Mouse (Mus musculus) myocyte (in vitro differentiated cells): ENCODE results near the gene Surf4. TPM values are rescaled to one million over a fixed set of nuclear protein-coding genes. Genes with fewer than 3 reads are reported as not detected.
A peak's percentile ranks its signal among the peaks of the same experiment; 100 is the strongest.

Source experiments
- H3K27me3 ChIP-seq: one replicate; pipeline ENCODE4 v1.6.1; 2011; ENCODE audit not compliant: control insufficient read depth, insufficient read depth, insufficient read length
- H3K36me3 ChIP-seq: one replicate; pipeline ENCODE4 v1.6.1; 2011; ENCODE audit not compliant: control insufficient read depth, insufficient read depth
- H3K4me2 ChIP-seq: one replicate; pipeline ENCODE4 v1.6.1; 2011; ENCODE audit warnings: low read depth, control low read depth
- H3K4me3 ChIP-seq: one replicate; pipeline ENCODE4 v1.5.1; 2011; ENCODE audit warnings: mild to moderate bottlenecking, control low read depth, moderate library complexity
- H3K79me2 ChIP-seq: one replicate; pipeline ENCODE4 v1.6.1; 2011; ENCODE audit not compliant: control insufficient read depth, insufficient read depth
- H3ac ChIP-seq: one replicate; pipeline ENCODE4 v1.6.1; 2011; ENCODE audit not compliant: control insufficient read depth, insufficient read length
- CEBPB ChIP-seq: IDR thresholded peaks from 2 replicates; pipeline ENCODE4 v1.6.1; 2011; ENCODE audit warnings: mild to moderate bottlenecking, moderate library complexity; ENCODE audit not compliant: poor library complexity, insufficient read depth, severe bottlenecking
- E2F4 ChIP-seq: IDR thresholded peaks from one replicate; pipeline ENCODE4 v1.6.1; 2011; ENCODE audit warnings: mild to moderate bottlenecking, control low read depth, moderate library complexity; ENCODE audit not compliant: insufficient read depth
- MAX ChIP-seq: IDR thresholded peaks from one replicate; pipeline ENCODE4 v1.6.1; 2011; ENCODE audit warnings: low read depth, mild to moderate bottlenecking, control low read depth
- MYOD1 ChIP-seq, 3 experiments: IDR thresholded peaks; one replicate each; pipeline ENCODE4 v1.6.1; 2011; ENCODE audit warnings: control low read depth in 2 of 3, low read depth in 2 of 3, mild to moderate bottlenecking in 2 of 3, moderate library complexity in 1 of 3; ENCODE audit not compliant: insufficient read length in 2 of 3, control insufficient read depth in 1 of 3
- MYOG ChIP-seq, 3 experiments: IDR thresholded peaks; one replicate each; pipeline ENCODE4 v1.6.1; 2011; ENCODE audit warnings: control low read depth in 2 of 3, low read depth in 2 of 3, mild to moderate bottlenecking in 2 of 3; ENCODE audit not compliant: insufficient read length in 2 of 3, control insufficient read depth in 1 of 3, insufficient read depth in 1 of 3
- POLR2A ChIP-seq: IDR thresholded peaks from one replicate; pipeline ENCODE4 v1.6.1; 2011; ENCODE audit warnings: low read depth, mild to moderate bottlenecking, control low read depth, moderate library complexity; ENCODE audit not compliant: insufficient read length
- POLR2AphosphoS2 ChIP-seq: IDR thresholded peaks from one replicate; pipeline ENCODE4 v1.6.1; 2011; ENCODE audit warnings: low read depth, control low read depth; ENCODE audit not compliant: insufficient read length
- REST ChIP-seq: IDR thresholded peaks from one replicate; pipeline ENCODE4 v1.6.1; 2011; ENCODE audit warnings: mild to moderate bottlenecking, control low read depth, moderate library complexity; ENCODE audit not compliant: insufficient read depth, insufficient read length
- SRF ChIP-seq: IDR thresholded peaks from one replicate; pipeline ENCODE4 v1.6.1; 2011; ENCODE audit warnings: low read depth; ENCODE audit not compliant: control insufficient read depth, insufficient read length
- TCF12 ChIP-seq: IDR thresholded peaks from one replicate; pipeline ENCODE4 v1.6.1; 2011; ENCODE audit warnings: mild to moderate bottlenecking, control low read depth; ENCODE audit not compliant: poor library complexity, insufficient read depth, severe bottlenecking
- TCF3 ChIP-seq: IDR thresholded peaks from one replicate; pipeline ENCODE4 v1.6.1; 2011; ENCODE audit warnings: low read depth, control low read depth; ENCODE audit not compliant: insufficient read length
- USF1 ChIP-seq: IDR thresholded peaks from one replicate; pipeline ENCODE4 v1.6.1; 2011; ENCODE audit warnings: low read depth, mild to moderate bottlenecking, control low read depth, moderate library complexity
- polyA plus RNA-seq: library from polyadenylated mRNA; unstranded; fragments of >200 nt; fragmentation: generic; extraction: Trizol; gene quantifications from one replicate; pipeline ENCODE4 v1.2.1, GENCODE M21; 2012; ENCODE audit warnings: missing spikeins

Surf4 gene
- polyA plus RNA-seq, 1 experiment = 173 TPM

- H3K27me3 ChIP-seq = peaks cover under 1% of the 10 kb centered on the region
Measured at GRCm38 (mm10) chr2:26964724-26965370, 31.1 kb upstream of the Surf4 start.

GRCm38 (mm10) chr2:26963923-26964723 lies 30.4 kb upstream of the Surf4 start, which contains the start of gene Rexo4:
Gene Rexo4 (minus strand): TSS chr2:26964386.
- Histone ChIP-seq H3ac (peak within 1 kb of the TSS; percentile 42), H3K27me3 (no peaks in the 10 kb centered on the region)

More at GRCm38 (mm10) chr2:26964724-26965370, 31.1 kb upstream of the Surf4 start:
- peak overlapping the region; percentile 80 for H3K4me3 ChIP-seq
- no peak for TF ChIP-seq E2F4
- no peak for TF ChIP-seq POLR2AphosphoS2
- TF ChIP-seq CEBPB = no peak
- TF ChIP-seq SRF = no peak
- TF ChIP-seq TCF3 = no peak
- no peak for TF ChIP-seq USF1
- no peak for TF ChIP-seq MYOD1 (IDR thresholded peaks at IDR 0.05; ENCODE audit: control insufficient read depth in 1 of 3, insufficient read length in 2 of 3, low read depth in 2 of 3)
- TF ChIP-seq MYOG (IDR thresholded peaks at IDR 0.05; ENCODE audit: control insufficient read depth in 1 of 3, insufficient read depth in 1 of 3, insufficient read length in 2 of 3, low read depth in 2 of 3) = no peak
- TF ChIP-seq REST = no peak
- no peak for TF ChIP-seq POLR2A
- TF ChIP-seq MAX = no peak
- TF ChIP-seq TCF12 = no peak
- H3K36me3 ChIP-seq = peaks cover 12% of the 10 kb centered on the region
- peaks cover 21% of the 10 kb centered on the region for H3K79me2 ChIP-seq
- H3K4me2 ChIP-seq = peak overlapping the region; percentile 97
- peak overlapping the region; percentile 42 for H3ac ChIP-seq

GRCm38 (mm10) chr2:26960756-26961155 lies 27.0 kb upstream of the Surf4 start:
- Histone ChIP-seq H3K79me2 (peaks cover 21% of the 10 kb centered on the region), H3K4me2 (no peak overlapping the region), H3ac (no peak overlapping the region), H3K27me3 (no peaks in the 10 kb centered on the region), H3K4me3 (no peak overlapping the region), H3K36me3 (peaks cover 45% of the 10 kb centered on the region)
- TF ChIP-seq CEBPB (no peak), SRF (no peak), POLR2AphosphoS2 (no peak), REST (no peak), TCF12 (no peak), MAX (no peak), MYOG (IDR thresholded peaks at IDR 0.05; ENCODE audit: control insufficient read depth in 1 of 3, insufficient read depth in 1 of 3, insufficient read length in 2 of 3, low read depth in 2 of 3) (no peak), E2F4 (no peak)

More at GRCm38 (mm10) chr2:26963923-26964723, 30.4 kb upstream of the Surf4 start, which contains the start of gene Rexo4:
- peak within 1 kb of the TSS; percentile 97 for H3K4me2 ChIP-seq
- TF ChIP-seq MYOG (IDR thresholded peaks at IDR 0.05; ENCODE audit: control insufficient read depth in 1 of 3, insufficient read depth in 1 of 3, insufficient read length in 2 of 3, low read depth in 2 of 3) (peak in 1 of 3 experiments; percentile 8), E2F4 (no peak), POLR2A (peak; percentile 72), POLR2AphosphoS2 (peak; percentile 85)
- peaks cover 13% of the 10 kb centered on the region for H3K36me3 ChIP-seq
- H3K4me3 ChIP-seq = peak within 1 kb of the TSS; percentile 80
- H3K79me2 ChIP-seq = peaks cover 21% of the 10 kb centered on the region

- H3K36me3 ChIP-seq = peaks cover 54% of the 10 kb centered on the region
- no peak overlapping the region for H3ac ChIP-seq
- H3K79me2 ChIP-seq = peaks cover 7% of the 10 kb centered on the region
- TF ChIP-seq MAX = no peak
- TF ChIP-seq MYOD1 (IDR thresholded peaks at IDR 0.05; ENCODE audit: control insufficient read depth in 1 of 3, insufficient read length in 2 of 3, low read depth in 2 of 3) = no peak
- no peak for TF ChIP-seq POLR2A
- TF ChIP-seq USF1 = no peak
- no peak for TF ChIP-seq REST
- TF ChIP-seq TCF3 = no peak
- TF ChIP-seq SRF = no peak
- TF ChIP-seq CEBPB = no peak
- TF ChIP-seq POLR2AphosphoS2 = no peak
- TF ChIP-seq TCF12 = no peak
- no peak for TF ChIP-seq E2F4
- H3K4me2 ChIP-seq = no peak overlapping the region
- no peaks in the 10 kb centered on the region for H3K27me3 ChIP-seq
- H3K4me3 ChIP-seq = no peak overlapping the region
Measured at GRCm38 (mm10) chr2:26957488-26957859, 23.7 kb upstream of the Surf4 start.
